Mouse (Mus musculus) embryo, embryonic 10 days (tissue): ENCODE results near the gene Inppl1.

Experiments
- DNase-seq: peaks from one replicate; pipeline ENCODE4 v3.0.0-alpha.2; 2015; ENCODE audit warnings: low spot score

Inppl1 gene

GRCm38 (mm10) chr7:101837606-101838471 lies at the start of gene Inppl1:
Gene Inppl1, minus strand, starts transcription at chr7:101838229.
- peak; percentile 88 for DNase-seq

DNA sequence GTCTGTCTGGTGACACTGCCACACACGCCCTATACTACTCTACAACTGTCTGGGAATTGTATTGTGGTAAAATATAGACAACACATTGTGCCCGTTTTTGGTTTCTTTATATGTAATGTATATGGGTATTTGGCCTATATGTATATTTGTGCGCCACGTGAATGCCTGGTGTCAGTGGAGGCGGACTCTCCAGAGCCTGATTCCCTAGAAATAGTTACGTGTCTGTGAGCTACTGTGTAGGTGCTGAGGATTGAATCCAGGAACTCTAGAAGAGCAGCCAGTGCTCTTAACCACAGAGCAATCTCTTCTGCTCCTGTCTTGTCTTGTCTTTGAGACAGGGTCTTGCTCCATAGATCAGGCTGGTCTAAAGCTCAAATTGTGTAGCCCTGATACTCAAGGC lies 48.2 kb upstream of the Inppl1 start:
- no peak for DNase-seq

DNA sequence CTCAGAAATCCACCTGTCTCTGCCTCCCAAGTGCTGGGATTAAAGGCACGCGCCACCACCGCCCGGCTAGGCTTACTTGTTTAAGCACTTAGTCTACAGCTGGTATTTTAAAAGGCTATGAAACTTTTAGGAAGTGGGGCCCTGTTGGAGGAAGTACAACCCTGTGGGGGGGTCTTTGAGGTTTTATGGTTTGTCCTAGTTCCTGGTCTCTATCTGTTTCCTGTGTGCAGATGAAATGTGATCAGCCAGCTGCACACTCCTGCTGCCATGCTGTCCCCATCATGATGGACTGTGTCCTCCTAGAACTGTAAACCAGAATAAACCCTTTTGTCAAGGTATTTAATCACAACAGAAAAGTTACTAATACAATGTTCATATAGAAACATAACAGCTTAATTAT lies 46.1 kb upstream of the Inppl1 start:
- no peak for DNase-seq

GRCm38 (mm10) chr7:101882413-101883154 lies 44.6 kb upstream of the Inppl1 start:
- no peak for DNase-seq

DNA sequence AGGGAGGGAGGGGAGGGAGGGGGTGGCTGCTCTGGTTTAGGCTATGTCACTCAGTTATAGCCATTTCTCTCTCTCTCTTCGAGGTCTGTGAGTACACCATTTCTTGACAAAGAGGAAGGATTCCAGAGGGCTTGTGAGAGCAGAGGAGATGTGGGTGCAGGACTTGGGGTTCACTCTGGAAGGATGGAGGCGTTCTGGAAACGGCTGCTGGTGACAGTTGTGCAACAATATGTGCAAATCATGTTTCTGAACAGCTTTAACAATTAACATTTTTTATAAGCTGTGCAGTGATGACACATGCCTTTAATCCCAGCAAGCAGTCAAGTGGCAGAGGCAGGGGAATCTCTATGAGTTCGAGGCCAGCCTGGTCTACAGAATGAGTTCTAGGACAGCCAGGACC lies 42.8 kb upstream of the Inppl1 start:
- no peak for DNase-seq

- DNase-seq: no peak
These were observed 37.9 kb upstream of the Inppl1 start for GRCm38 (mm10) chr7:101875978-101876377.

DNA sequence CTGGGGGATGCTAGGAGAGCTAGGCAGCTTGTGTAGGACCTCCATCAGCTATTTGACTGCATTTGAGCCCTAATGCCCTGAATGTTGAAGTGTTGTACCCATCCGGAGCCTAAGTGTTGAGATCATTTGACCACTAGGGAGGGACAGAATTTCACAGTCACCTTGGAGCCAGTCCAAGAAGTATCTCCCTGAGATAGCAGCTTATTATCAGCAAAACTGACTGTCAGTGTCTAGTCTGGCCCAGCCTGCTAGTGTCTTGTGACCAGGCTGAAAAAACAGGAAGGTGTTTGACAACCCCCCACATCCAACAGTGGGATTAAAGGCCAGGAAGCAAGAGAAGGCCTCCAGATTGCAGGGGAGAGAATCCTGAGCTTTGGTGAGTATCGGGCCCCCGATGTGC lies 33.3 kb upstream of the Inppl1 start:
- no peak for DNase-seq

DNA sequence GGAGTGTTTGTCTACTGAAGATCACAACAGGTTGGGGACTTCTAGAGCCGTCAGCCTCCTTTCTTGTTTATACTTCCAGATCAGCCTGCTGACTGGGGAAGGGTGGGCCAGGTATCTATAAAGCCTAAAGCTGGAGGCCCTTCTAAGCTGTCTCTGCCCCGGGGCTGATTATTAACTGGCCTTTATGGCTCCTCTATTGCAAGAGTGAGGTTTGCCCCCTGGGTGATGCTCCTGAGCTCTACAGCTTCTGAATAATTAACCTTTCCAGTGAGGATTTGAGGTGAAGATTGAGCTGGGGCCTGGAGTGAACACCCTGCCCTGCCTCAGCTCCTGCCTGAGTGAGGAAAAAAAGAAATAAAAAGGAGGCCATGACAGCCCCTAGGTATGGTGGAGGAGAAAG lies 32.6 kb upstream of the Inppl1 start, which contains the start of gene Folr1:
Folr1 (minus strand) TSS at position 160 of the 400 bp plus-strand sequence.
- DNase-seq: no peak

DNA sequence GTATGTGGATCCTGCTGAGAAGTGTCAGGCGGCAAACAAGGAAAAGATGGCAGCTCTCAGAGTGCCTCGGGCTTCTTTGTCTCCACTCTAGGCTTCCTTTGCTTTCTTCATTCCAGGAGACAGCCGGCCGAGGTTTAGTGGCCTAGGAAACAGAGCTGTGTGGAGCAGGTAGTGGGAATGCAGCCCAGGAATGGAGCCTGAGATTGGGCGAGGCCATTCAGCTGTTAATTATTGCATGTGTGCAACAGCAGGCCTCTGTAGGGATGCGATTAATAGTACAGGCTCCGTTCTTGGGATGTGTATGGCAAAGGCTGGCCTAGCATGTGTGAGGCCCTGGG lies 31.1 kb upstream of the Inppl1 start:
- DNase-seq: no peak

DNA sequence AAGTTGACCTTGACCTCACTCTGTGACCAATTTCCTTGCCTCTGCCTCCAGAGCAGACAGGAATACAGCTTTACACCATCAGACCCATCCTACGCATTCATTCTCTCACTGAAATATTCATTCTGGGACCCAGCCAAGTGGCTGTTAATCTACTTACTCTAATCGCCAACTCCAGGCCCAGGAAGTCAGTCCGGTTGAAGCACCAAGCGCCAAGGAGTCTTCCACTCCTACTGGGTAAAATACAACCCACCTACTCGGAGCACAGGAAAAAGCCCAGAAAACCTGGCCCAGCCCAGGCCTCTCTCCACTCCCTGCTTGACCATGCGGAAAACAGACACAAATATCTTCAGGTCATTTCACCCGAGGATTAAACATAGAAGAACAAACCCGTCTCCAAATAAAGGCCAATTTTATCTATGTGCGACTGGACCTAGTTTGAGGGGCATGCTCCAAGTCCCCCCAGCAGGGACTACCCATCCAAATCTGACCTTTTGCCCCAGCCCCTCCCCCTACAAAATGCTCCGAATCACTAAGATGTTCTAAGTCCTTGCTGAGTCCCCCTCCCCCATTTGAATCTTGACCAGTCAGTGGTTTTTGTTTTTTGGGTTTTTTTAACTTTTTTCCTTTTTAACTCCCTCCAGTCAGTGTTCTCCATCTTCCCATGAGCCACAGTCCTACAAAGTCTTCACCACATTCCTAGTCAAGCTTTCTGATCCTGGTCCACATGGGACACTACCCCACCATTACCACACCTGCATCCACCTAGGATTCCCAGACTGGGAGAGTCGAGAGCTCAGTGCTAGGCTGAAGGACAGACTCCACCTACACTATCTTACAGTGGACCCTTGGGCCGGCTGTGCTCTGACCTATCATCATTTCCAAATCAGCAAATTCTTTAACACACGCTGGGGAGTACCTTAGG lies 30.5 kb upstream of the Inppl1 start:
- no peak for DNase-seq

DNA sequence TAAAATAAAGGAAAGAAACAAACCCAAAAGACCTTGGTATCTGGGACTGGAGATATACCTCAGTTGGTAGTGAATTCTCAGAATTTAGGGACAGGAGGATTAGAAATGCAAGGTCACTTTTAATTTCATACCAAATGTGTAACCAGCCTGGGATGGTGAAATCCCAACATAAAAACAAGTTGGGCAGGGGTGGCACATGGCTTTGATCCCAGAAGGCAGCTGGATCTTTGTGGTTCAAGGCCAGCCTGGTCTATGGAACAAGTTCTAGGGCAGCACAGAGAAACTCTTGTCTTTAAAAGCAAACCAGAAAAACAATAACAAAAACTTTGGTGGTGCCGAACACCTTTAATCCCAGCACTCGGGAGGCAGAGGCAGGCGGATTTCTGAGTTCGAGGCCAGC lies 29.5 kb upstream of the Inppl1 start:
- DNase-seq: no peak

- no peak for DNase-seq
These were observed 28.6 kb upstream of the Inppl1 start for GRCm38 (mm10) chr7:101866491-101867265.

DNA sequence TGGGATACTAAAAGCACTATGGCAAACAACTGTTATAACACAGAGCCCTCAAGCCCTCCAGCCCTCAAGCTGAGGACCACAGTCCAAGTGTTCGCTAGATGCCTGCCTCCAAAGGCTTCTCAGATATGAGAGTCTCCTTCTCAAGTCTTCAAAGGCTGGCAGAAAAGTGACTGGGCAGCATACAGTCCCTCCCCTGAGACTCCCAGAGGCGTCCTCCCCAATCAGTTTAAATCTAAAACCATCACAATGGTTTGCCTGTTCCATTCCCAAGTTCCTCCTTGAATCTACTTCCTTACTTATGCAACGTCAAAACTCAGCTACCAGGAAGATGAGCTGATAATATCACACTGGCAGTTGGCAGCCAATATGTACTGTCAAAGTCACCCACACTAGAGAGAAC lies 25.4 kb upstream of the Inppl1 start, which contains the start of gene Anapc15:
Anapc15 (plus strand) TSS at position 301 of the 400 bp plus-strand sequence.
- DNase-seq: no peak

DNA sequence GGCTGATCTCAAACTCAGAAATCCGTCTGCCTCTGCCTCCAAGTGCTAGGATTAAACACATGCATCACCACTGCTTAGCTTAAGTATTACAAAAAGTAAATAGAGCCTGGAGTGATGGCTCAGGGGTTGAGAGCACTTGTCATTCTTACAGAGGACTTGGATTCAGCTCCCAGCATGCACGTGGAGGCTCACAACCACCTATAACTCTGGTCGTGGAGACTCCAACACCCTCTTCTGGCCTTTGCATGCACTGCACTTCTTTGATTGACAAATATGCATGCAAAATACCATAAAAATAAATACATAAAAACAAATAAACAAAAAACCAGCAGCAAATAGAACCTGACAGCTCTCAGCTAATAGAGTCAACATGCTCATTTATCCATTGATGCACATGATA lies 24.3 kb upstream of the Inppl1 start:
- DNase-seq: no peak

- DNase-seq: no peak
These were observed 22.9 kb upstream of the Inppl1 start for GRCm38 (mm10) chr7:101860978-101861377.

DNA sequence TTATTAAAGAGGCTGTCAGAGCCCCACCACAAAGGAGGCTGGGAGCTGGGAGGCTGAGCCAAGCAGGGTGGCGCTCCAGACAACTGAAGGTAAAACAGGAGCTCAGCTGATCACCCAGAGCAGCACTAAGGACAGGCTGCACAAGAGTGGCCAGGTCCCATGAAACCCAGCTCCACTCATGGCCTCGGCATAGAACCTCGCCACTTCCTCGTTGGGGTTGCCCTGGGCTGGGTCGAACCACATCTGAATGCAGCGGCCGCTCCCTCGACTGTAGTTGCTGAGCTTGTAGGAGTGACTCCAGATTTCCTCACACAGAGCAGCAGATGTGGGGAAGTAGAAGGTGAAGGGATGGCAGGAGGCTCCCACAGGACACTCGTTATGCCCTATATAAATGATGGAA lies 20.3 kb upstream of the Inppl1 start:
- no peak for DNase-seq

DNA sequence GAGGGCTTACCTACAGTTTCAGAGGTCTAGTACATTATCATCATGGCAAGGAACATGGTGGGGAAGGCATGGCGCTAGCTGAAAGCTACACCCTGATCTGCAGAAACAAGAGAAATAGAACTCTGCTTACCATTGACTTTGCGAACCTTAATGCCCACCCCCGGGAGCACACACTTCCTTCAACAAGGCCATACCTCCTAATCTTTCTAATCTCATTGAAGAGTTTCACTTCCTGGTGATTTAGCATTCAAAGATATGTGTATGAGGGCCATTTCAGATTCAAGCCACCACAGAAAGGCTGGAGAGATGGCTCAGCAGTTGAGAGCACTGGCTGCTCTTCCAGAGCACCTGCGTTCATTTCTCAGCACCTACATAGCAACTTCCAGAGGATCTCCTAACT lies 19.1 kb upstream of the Inppl1 start, which contains the start of gene Folr2:
Folr2 (minus strand) TSS at position 101 of the 400 bp plus-strand sequence.
- no peak for DNase-seq

- DNase-seq: no peak
These were observed 15.8 kb upstream of the Inppl1 start for GRCm38 (mm10) chr7:101853816-101854215.

DNA sequence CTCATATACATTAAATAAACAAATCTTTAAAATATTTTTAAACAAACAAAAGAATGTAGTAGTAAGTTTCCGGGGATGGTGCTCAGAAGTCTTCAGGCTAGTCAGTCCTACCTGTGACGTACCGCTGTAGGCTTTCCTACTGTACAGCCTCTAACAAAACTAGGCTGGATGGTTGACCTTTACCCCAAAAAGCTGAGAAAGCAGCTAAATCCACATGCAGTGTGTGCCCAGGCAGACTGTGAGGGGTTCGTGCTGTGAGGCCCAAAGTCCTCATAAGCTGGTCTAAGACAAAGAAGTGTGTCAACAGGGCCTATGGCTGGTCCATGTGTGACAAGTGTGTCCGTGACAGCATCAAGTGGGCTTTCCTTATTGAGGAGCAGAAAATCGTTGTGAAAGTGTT lies 14.8 kb upstream of the Inppl1 start:
- DNase-seq: no peak

- DNase-seq: no peak
These were observed 13.7 kb upstream of the Inppl1 start for GRCm38 (mm10) chr7:101851689-101852088.

DNA sequence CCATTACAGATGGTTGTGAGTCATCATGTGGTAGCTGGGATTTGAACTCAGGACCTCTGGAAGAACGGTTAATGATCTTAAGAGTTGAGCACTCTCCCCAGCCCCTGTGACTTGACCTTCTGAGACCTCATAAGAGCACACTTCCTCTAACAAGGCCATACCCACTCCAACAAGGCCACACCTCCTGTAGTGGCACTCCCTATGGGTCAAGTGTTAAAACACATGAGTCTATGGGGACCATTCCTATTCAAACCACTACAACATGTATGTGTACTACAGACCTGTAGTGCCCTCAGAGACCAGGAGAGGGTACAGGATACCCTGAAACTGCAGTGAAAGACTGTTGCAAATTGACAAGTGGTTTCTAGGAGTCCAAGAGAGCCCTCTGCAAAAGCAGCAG lies 9.9 kb upstream of the Inppl1 start:
- DNase-seq: no peak
